Mouse (Mus musculus): ENCODE measurements around the gene Napa. TPM values are rescaled to one million over a fixed set of nuclear protein-coding genes. Genes with fewer than 3 reads are reported as not detected.

Gene Napa
- polyA plus RNA-seq, 1 experiment from 2014 or later, result 179 TPM

DNA sequence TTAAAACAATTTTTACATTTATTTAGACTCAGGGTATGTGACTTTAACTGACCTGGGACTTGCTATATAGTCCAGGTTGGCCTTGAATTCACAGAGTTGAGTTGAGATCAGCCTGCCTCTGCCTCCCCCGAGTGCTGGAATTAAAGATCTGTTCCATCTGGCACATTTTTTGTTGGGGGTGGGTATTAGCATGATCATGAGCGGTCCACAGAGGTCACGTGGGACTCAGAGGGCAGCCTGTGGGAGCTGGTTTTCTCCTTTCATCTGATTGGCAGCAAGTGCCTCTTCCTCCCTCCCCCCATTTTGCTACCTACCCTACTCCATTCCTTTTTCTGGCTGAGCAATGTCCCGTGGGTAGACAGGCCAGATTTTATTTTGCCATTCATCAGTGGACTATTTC lies 17.7 kb upstream of the Napa start:
- ATAC-seq (ENCODE audit: low FRiP score, low TSS enrichment), result no peak
- Histone ChIP-seq H3K27me3 (ENCODE audit: control insufficient read depth, insufficient read depth, low read length) (no peaks in the 10 kb centered on the region), H3K4me2 (replicated peaks; ENCODE audit: low read depth, low read length) (no peak overlapping the region), H3K9me3 (ENCODE audit: control insufficient read depth, low read length) (no peaks in the 10 kb centered on the region), H3K4me1 (ENCODE audit: control insufficient read depth, insufficient read depth, low read length) (no peaks in the 10 kb centered on the region), H3K4me3 (ENCODE audit: low read length) (no peak overlapping the region), H3K9ac (ENCODE audit: low read depth, low read length) (no peak overlapping the region), H3K27ac (ENCODE audit: low read depth, low read length) (no peak overlapping the region), H3K36me3 (ENCODE audit: control insufficient read depth, insufficient read depth, low read length) (no peaks in the 10 kb centered on the region)
- 73% methylated on average over 4 of the region's 4 CpGs for WGBS

GRCm38 (mm10) chr7:16083361-16083760 lies 14.9 kb upstream of the Napa start:
- H3K36me3 ChIP-seq (ENCODE audit: control insufficient read depth, insufficient read depth, low read length), result no peaks in the 10 kb centered on the region
- no peaks in the 10 kb centered on the region for H3K4me1 ChIP-seq (ENCODE audit: control insufficient read depth, insufficient read depth, low read length)
- no peak overlapping the region for H3K27ac ChIP-seq (ENCODE audit: low read depth, low read length)
- 57% methylated on average over 4 of the region's 4 CpGs for WGBS
- no peaks in the 10 kb centered on the region for H3K27me3 ChIP-seq (ENCODE audit: control insufficient read depth, insufficient read depth, low read length)
- H3K9ac ChIP-seq (ENCODE audit: low read depth, low read length), result no peak overlapping the region
- no peak overlapping the region for H3K4me2 ChIP-seq (replicated peaks; ENCODE audit: low read depth, low read length)
- H3K9me3 ChIP-seq (ENCODE audit: control insufficient read depth, low read length), result no peaks in the 10 kb centered on the region
- no peak overlapping the region for H3K4me3 ChIP-seq (ENCODE audit: low read length)
- ATAC-seq (ENCODE audit: low FRiP score, low TSS enrichment), result no peak

DNA sequence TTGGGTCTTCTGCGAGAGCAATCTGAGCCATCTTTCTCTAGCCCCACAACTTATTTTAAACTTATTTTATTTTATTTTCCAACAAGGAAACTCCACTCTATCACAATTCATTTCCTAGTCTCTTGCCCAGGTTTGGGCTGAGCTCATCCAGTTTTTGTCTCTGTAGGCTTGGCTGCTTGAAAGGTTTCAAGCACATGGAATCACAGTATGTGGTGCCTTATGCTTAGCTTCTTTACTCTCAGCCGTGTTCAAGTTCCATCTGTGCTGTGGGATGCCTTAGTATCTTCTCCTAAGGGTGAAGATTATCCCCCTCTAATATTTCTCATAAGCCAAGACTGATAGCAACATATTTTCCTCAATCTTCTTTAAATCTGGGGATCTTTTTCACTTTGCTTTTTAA lies 10.7 kb upstream of the Napa start:
- Histone ChIP-seq H3K4me2 (replicated peaks; ENCODE audit: low read depth, low read length) (no peak overlapping the region), H3K36me3 (ENCODE audit: control insufficient read depth, insufficient read depth, low read length) (no peaks in the 10 kb centered on the region), H3K4me3 (ENCODE audit: low read length) (no peak overlapping the region), H3K27ac (ENCODE audit: low read depth, low read length) (no peak overlapping the region), H3K9me3 (ENCODE audit: control insufficient read depth, low read length) (no peaks in the 10 kb centered on the region), H3K4me1 (ENCODE audit: control insufficient read depth, insufficient read depth, low read length) (no peaks in the 10 kb centered on the region), H3K27me3 (ENCODE audit: control insufficient read depth, insufficient read depth, low read length) (no peaks in the 10 kb centered on the region), H3K9ac (ENCODE audit: low read depth, low read length) (no peak overlapping the region)
- 79% methylated on average over 2 of the region's 2 CpGs for WGBS
- no peak for ATAC-seq (ENCODE audit: low FRiP score, low TSS enrichment)

DNA sequence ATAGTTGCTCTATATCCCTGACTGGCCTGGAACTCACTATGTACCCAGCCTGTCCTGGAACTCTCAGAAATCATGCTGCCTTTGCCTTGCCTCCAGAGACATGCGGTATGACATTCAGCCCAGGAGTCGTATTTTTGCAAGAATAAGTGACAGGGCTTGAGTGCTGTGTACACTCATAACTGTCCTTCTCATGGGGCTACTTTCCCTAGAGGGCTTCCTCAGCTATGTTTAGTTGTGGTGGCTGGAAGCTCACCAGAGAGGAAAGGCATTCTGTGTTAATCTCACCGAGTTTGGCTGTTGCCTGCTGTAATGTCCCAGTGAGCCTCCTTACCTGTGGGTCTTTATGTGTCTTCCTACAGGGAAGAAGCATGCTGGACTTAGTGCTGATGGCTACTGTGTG lies 3.7 kb upstream of the Napa start:
- no peak overlapping the region for H3K27ac ChIP-seq (ENCODE audit: low read depth, low read length)
- ATAC-seq (ENCODE audit: low FRiP score, low TSS enrichment), result no peak
- no peaks in the 10 kb centered on the region for H3K27me3 ChIP-seq (ENCODE audit: control insufficient read depth, insufficient read depth, low read length)
- 72% methylated on average over 3 of the region's 3 CpGs for WGBS
- H3K9ac ChIP-seq (ENCODE audit: low read depth, low read length), result no peak overlapping the region
- H3K4me3 ChIP-seq (ENCODE audit: low read length), result no peak overlapping the region
- H3K36me3 ChIP-seq (ENCODE audit: control insufficient read depth, insufficient read depth, low read length), result no peaks in the 10 kb centered on the region
- no peak overlapping the region for H3K4me2 ChIP-seq (replicated peaks; ENCODE audit: low read depth, low read length)
- no peaks in the 10 kb centered on the region for H3K9me3 ChIP-seq (ENCODE audit: control insufficient read depth, low read length)
- H3K4me1 ChIP-seq (ENCODE audit: control insufficient read depth, insufficient read depth, low read length), result peaks cover 5% of the 10 kb centered on the region

DNA sequence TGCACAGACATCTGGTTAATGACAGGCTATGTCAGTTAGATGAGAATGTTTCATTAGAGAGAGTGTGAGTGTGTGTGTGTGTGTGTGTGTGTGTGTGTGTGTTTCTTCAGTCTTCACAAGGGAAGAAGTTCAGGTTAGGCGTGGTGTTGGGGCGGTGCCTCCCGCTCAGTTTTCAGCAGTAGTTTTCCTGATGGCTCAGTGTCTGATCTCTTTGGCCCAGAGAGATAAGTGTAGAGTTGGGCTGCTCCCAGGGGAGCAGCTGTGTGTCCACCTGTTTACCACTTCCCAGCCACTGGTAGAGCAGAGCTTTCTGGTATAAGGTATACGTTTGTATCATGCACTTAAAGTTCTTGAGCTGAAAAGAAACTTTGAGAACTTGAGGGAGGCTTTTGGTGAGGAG lies 1.6 kb downstream of the Napa start:
- Histone ChIP-seq H3K4me2 (replicated peaks; ENCODE audit: low read depth, low read length) (peak overlapping the region; percentile 64), H3K9me3 (ENCODE audit: control insufficient read depth, low read length) (no peaks in the 10 kb centered on the region), H3K4me1 (ENCODE audit: control insufficient read depth, insufficient read depth, low read length) (peaks cover 11% of the 10 kb centered on the region), H3K27ac (ENCODE audit: low read depth, low read length) (no peak overlapping the region), H3K36me3 (ENCODE audit: control insufficient read depth, insufficient read depth, low read length) (peaks cover 16% of the 10 kb centered on the region; the same call in 1 of the 2 replicates), H3K9ac (ENCODE audit: low read depth, low read length) (peak overlapping the region; percentile 98; the same call in 1 of the 2 replicates), H3K4me3 (ENCODE audit: low read length) (peak overlapping the region; percentile 92), H3K27me3 (ENCODE audit: control insufficient read depth, insufficient read depth, low read length) (no peaks in the 10 kb centered on the region)
- ATAC-seq (ENCODE audit: low FRiP score, low TSS enrichment), result no peak
- 89% methylated on average over 4 of the region's 4 CpGs for WGBS

- no peaks in the 10 kb centered on the region for H3K9me3 ChIP-seq (ENCODE audit: control insufficient read depth, low read length)
- H3K27ac ChIP-seq (ENCODE audit: low read depth, low read length), result no peak overlapping the region
- no peak for ATAC-seq (ENCODE audit: low FRiP score, low TSS enrichment)
- no peak overlapping the region for H3K4me2 ChIP-seq (replicated peaks; ENCODE audit: low read depth, low read length)
- H3K27me3 ChIP-seq (ENCODE audit: control insufficient read depth, insufficient read depth, low read length), result no peaks in the 10 kb centered on the region
- H3K9ac ChIP-seq (ENCODE audit: low read depth, low read length), result no peak overlapping the region
- peaks cover 19% of the 10 kb centered on the region; the same call in 1 of the 2 replicates for H3K36me3 ChIP-seq (ENCODE audit: control insufficient read depth, insufficient read depth, low read length)
- 52% methylated on average over 7 of the region's 7 CpGs for WGBS
- no peak overlapping the region for H3K4me3 ChIP-seq (ENCODE audit: low read length)
- H3K4me1 ChIP-seq (ENCODE audit: control insufficient read depth, insufficient read depth, low read length), result peaks cover 11% of the 10 kb centered on the region
Measured at GRCm38 (mm10) chr7:16101081-16101480, 2.8 kb downstream of the Napa start.

DNA sequence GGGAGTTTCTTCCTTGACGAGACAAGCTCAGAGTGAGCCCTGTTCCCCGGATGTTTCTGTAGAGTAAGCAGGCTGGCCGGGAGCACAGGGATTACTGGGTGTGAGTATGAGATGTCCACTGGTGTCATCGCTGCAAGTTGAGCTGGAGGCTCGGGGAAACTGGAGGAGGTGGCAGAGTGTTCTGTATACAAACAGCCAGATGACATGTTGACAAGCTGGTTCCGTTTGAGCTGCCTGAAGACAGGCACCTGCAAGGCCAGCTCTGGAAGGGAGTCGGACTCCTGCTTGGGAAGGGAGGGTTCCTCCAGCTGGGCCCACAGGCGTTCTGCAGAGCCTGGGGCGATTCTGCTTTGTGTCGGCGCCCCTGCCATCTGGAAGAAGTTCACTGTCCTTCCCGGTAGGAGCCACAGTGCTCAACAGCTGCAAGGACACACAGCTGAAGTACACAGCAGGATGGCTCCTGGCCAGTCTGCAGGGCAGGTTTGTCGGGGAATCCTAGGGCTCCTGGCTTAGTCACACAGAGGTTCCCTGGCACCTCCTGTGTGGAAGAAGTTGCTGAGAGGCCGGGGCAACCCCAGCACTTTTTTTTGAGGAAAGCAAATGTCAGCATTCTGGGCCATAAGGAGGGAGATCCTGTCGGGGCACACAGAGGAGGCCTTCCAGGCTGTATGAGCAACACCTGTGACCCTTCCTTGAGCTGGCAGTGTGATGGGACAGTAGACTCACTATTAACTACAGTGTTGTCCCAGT lies 3.6 kb downstream of the Napa start:
- Histone ChIP-seq H3K27ac (ENCODE audit: low read depth, low read length) (no peak overlapping the region), H3K4me2 (replicated peaks; ENCODE audit: low read depth, low read length) (no peak overlapping the region), H3K36me3 (ENCODE audit: control insufficient read depth, insufficient read depth, low read length) (peaks cover 19% of the 10 kb centered on the region; the same call in 1 of the 2 replicates), H3K9me3 (ENCODE audit: control insufficient read depth, low read length) (no peaks in the 10 kb centered on the region), H3K9ac (ENCODE audit: low read depth, low read length) (peak overlapping the region; percentile 23; the same call in 1 of the 2 replicates), H3K4me1 (ENCODE audit: control insufficient read depth, insufficient read depth, low read length) (peaks cover 11% of the 10 kb centered on the region), H3K4me3 (ENCODE audit: low read length) (no peak overlapping the region), H3K27me3 (ENCODE audit: control insufficient read depth, insufficient read depth, low read length) (no peaks in the 10 kb centered on the region)
- no peak for ATAC-seq (ENCODE audit: low FRiP score, low TSS enrichment)
- 80% methylated on average over 15 of the region's 15 CpGs for WGBS

DNA sequence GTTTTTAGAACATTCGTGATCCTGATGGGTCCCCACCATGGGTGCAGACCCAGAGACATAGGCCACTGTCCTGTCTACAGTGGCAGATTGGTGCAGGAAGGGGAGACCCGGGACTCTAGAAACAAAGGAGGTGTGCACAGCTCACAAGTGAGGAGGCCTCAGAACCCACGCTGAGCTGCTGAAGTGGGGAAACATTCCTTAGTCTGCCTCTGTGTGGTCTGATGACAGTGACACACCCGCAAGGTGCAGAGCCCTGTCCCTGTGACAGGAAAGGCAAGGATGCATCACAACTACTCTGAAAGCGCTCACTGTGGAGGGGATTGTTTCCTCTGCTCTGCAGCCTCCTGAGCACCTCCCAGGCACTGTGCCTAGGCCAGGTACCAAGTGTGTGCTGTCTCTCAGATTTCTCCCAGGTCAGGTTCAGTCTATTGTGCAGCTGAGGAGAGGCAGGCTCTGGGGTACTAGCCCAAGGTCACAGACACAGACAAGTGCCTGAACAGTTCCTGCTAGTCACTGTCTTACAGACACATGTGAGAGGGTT lies 4.5 kb downstream of the Napa start:
- H3K27me3 ChIP-seq (ENCODE audit: control insufficient read depth, insufficient read depth, low read length), result no peaks in the 10 kb centered on the region
- peaks cover 23% of the 10 kb centered on the region for H3K36me3 ChIP-seq (ENCODE audit: control insufficient read depth, insufficient read depth, low read length)
- H3K9me3 ChIP-seq (ENCODE audit: control insufficient read depth, low read length), result no peaks in the 10 kb centered on the region
- no peak overlapping the region for H3K27ac ChIP-seq (ENCODE audit: low read depth, low read length)
- peaks cover 11% of the 10 kb centered on the region for H3K4me1 ChIP-seq (ENCODE audit: control insufficient read depth, insufficient read depth, low read length)
- no peak for ATAC-seq (ENCODE audit: low FRiP score, low TSS enrichment)
- no peak overlapping the region for H3K9ac ChIP-seq (ENCODE audit: low read depth, low read length)
- H3K4me3 ChIP-seq (ENCODE audit: low read length), result no peak overlapping the region
- no peak overlapping the region for H3K4me2 ChIP-seq (replicated peaks; ENCODE audit: low read depth, low read length)
- WGBS, result 91% methylated on average over 5 of the region's 5 CpGs

DNA sequence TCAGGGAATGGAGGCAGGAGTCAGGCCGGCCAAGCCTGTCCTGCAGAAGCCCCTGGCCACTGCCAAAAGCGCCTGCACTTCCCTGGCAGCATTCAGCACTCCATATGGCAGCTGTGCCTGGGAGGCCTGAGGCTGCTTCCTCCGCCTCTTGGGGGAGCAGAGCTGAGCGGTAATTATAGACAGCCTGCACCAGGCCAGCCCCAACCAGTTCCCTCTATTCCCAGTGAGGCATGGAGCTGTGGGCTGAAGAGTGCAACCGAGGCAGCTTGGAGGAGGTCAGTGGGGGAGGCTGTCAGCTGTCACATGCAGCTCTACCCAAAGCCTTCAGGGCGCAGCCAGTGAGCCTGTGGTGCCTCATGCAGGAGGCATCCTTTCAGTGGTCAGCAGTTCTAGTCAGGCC lies 5.5 kb downstream of the Napa start:
- 80% methylated on average over 6 of the region's 6 CpGs for WGBS

More for the DNA sequence above, 5.5 kb downstream of the Napa start:
- H3K36me3 ChIP-seq (ENCODE audit: control insufficient read depth, insufficient read depth, low read length), result peaks cover 32% of the 10 kb centered on the region
- H3K4me1 ChIP-seq (ENCODE audit: control insufficient read depth, insufficient read depth, low read length), result peaks cover 11% of the 10 kb centered on the region
- ATAC-seq (ENCODE audit: low FRiP score, low TSS enrichment), result 0 out of 2 replicates have a peak, but pooled peaks have one; percentile 5
- H3K9ac ChIP-seq (ENCODE audit: low read depth, low read length), result no peak overlapping the region
- H3K27ac ChIP-seq (ENCODE audit: low read depth, low read length), result no peak overlapping the region
- no peak overlapping the region for H3K4me2 ChIP-seq (replicated peaks; ENCODE audit: low read depth, low read length)
- no peaks in the 10 kb centered on the region for H3K9me3 ChIP-seq (ENCODE audit: control insufficient read depth, low read length)
- H3K4me3 ChIP-seq (ENCODE audit: low read length), result no peak overlapping the region
- H3K27me3 ChIP-seq (ENCODE audit: control insufficient read depth, insufficient read depth, low read length), result no peaks in the 10 kb centered on the region

Measured in kidney, embryonic 14.5 days (tissue).